Mouse (Mus musculus) liver, postnatal 0 days (tissue): ENCODE results near the gene Robo2.

ENCODE experiments used
- CTCF ChIP-seq: sonication (generic); IDR thresholded peaks from 2 replicates; pipeline ENCODE4 v1.5.1; 2016; ENCODE audit warnings: antibody characterized with exemption, low read depth
- EP300 ChIP-seq: IDR thresholded peaks from 2 replicates; pipeline ENCODE4 v1.6.1; 2016; ENCODE audit warnings: antibody characterized with exemption, low read depth, mild to moderate bottlenecking

- no peak for TF ChIP-seq CTCF
- no peak for TF ChIP-seq EP300
Observed at GRCm38 (mm10) chr16:74192979-74193554, 218.6 kb downstream of the Robo2 start.
